Mouse (Mus musculus) heart, adult 2 months (tissue): ENCODE measurements around the gene Psap. TPM values are rescaled to one million over a fixed set of nuclear protein-coding genes. Genes with fewer than 3 reads are reported as not detected.

ENCODE experiments used
- DNase-seq, 2 experiments: peaks; one replicate each; pipeline ENCODE4 v3.0.0; 2021
- H3K27ac ChIP-seq: fragments of 200-600 bp; 2 replicates; pipeline ENCODE4 v1.8.1; 2022
- H3K27me3 ChIP-seq: fragments of 200-500 bp; 2 replicates; pipeline ENCODE4 v1.6.1; 2012; ENCODE audit warnings: mild to moderate bottlenecking, low read length, inconsistent platforms, mixed read lengths; ENCODE audit not compliant: control insufficient read depth, insufficient read depth
- H3K36me3 ChIP-seq: fragments of 200-500 bp; 2 replicates; pipeline ENCODE4 v1.6.1; 2012; ENCODE audit warnings: low read length, inconsistent platforms; ENCODE audit not compliant: control insufficient read depth, insufficient read depth
- H3K4me1 ChIP-seq: fragments of 200-500 bp; 2 replicates; pipeline ENCODE4 v1.6.1; 2011; ENCODE audit warnings: low read length; ENCODE audit not compliant: control insufficient read depth, insufficient read depth
- H3K4me3 ChIP-seq: fragments of 200-600 bp; 2 replicates; pipeline ENCODE4 v1.8.1; 2022
- H3K79me2 ChIP-seq: fragments of 200-500 bp; replicated peaks from 2 replicates; pipeline ENCODE4 v1.6.1; 2012; ENCODE audit warnings: mild to moderate bottlenecking, inconsistent platforms, low read length, moderate library complexity, mixed read lengths; ENCODE audit not compliant: control insufficient read depth, insufficient read depth
- H3K9ac ChIP-seq: fragments of 200-500 bp; 2 replicates; pipeline ENCODE4 v1.6.1; 2012; ENCODE audit warnings: low read depth, mild to moderate bottlenecking, control low read depth, inconsistent platforms, low read length, mixed read lengths
- CTCF ChIP-seq: fragments of 200-600 bp; IDR thresholded peaks from 2 replicates; pipeline ENCODE4 v1.8.1; 2022; ENCODE audit warnings: antibody characterized with exemption, mild to moderate bottlenecking, moderate library complexity
- EP300 ChIP-seq: fragments of 200-500 bp; IDR thresholded peaks from 2 replicates; pipeline ENCODE4 v1.6.1; 2011; ENCODE audit warnings: low read depth, low read length, control low read depth; ENCODE audit not compliant: insufficient read depth
- POLR2A ChIP-seq: fragments of 200-500 bp; IDR thresholded peaks from 2 replicates; pipeline ENCODE4 v1.6.1; 2011; ENCODE audit warnings: mild to moderate bottlenecking, low read depth, low read length, control low read depth; ENCODE audit not compliant: insufficient read depth
- WGBS: fragments of 180-500 bp; shearing (Covaris S2); methylation state at CpG from one replicate; pipeline ENCODE4 v1.1.7; 2018; 5-methylcytosine and 5-hydroxymethylcytosine counted together
- intact Hi-C: fragments of 180-260 bp; cut with DNase I; formaldehyde crosslinking; loops from one replicate; pipeline ENCODE4 v1.15.1; 2025
- polyA plus RNA-seq: library from polyadenylated mRNA; depleted of rRNA; stranded (reverse); fragments of >200 nt; gene quantifications from 2 replicates; pipeline ENCODE4 v1.2.3, GENCODE M21; 2012
- total RNA-seq, 2 experiments: library from RNA; stranded (reverse); gene quantifications; 2 replicates each; pipeline ENCODE4 v1.2.3; 2021

Psap gene
- total and polyA plus RNA-seq, 3 experiments: 1,146 to 1,291 (median 1,270) TPM

GRCm38 (mm10) chr10:60284248-60284647, 6.8 kb downstream of the Psap start:
- intact Hi-C loops: loop anchor here (5.0 kb wide), 1 partner anchor 63 kb away; the partner anchor contains the start of gene Vsir
- WGBS: 78% methylated on average over 6 of the region's 6 CpGs
- Histone ChIP-seq H3K27ac (peak overlapping the region; percentile 91), H3K36me3 (peaks cover 53% of the 10 kb centered on the region), H3K9ac (no peak overlapping the region), H3K4me1 (peaks cover 66% of the 10 kb centered on the region), H3K27me3 (no peaks in the 10 kb centered on the region), H3K79me2 (peaks cover 13% of the 10 kb centered on the region), H3K4me3 (no peak overlapping the region)
- TF ChIP-seq CTCF: no peak
- TF ChIP-seq POLR2A: no peak
- TF ChIP-seq EP300: no peak
- no peak for DNase-seq

- H3K4me1 ChIP-seq: peaks cover 63% of the 10 kb centered on the region
- peak in 1 of 2 experiments; percentile 36 for DNase-seq
- no peak overlapping the region; the same call in none of the 2 replicates for H3K27ac ChIP-seq
- H3K79me2 ChIP-seq: peaks cover 13% of the 10 kb centered on the region
- H3K36me3 ChIP-seq: peaks cover 54% of the 10 kb centered on the region
- no peak for TF ChIP-seq CTCF
- no peak for TF ChIP-seq POLR2A
- TF ChIP-seq EP300: no peak
- intact Hi-C loops: loop anchor here (5.0 kb wide), 1 partner anchor 63 kb away; the partner anchor contains the start of gene Vsir
- no peak overlapping the region for H3K4me3 ChIP-seq
- peak overlapping the region; percentile 27 for H3K9ac ChIP-seq
- H3K27me3 ChIP-seq: no peaks in the 10 kb centered on the region
- 39% methylated on average over 8 of the region's 8 CpGs for WGBS
Observed at GRCm38 (mm10) chr10:60284676-60285111, 7.3 kb downstream of the Psap start.

- H3K27ac ChIP-seq: peak overlapping the region; percentile 18
- 55% methylated on average over 8 of the region's 8 CpGs for WGBS
- intact Hi-C loops: no loop called here
- H3K4me1 ChIP-seq: peaks cover 62% of the 10 kb centered on the region
- peaks cover 53% of the 10 kb centered on the region for H3K36me3 ChIP-seq
- H3K27me3 ChIP-seq: no peaks in the 10 kb centered on the region
- peaks cover 13% of the 10 kb centered on the region for H3K79me2 ChIP-seq
- TF ChIP-seq CTCF: no peak
- H3K9ac ChIP-seq: peak overlapping the region; percentile 27
- DNase-seq: no peak
- no peak overlapping the region for H3K4me3 ChIP-seq
Observed at GRCm38 (mm10) chr10:60285183-60285582, 7.8 kb downstream of the Psap start.

GRCm38 (mm10) chr10:60285676-60286372, 8.4 kb downstream of the Psap start:
- H3K4me1 ChIP-seq: peaks cover 61% of the 10 kb centered on the region
- 52% methylated on average over 14 of the region's 14 CpGs for WGBS

GRCm38 (mm10) chr10:60286546-60286945, 9.1 kb downstream of the Psap start:
- Histone ChIP-seq H3K36me3 (peaks cover 41% of the 10 kb centered on the region), H3K4me1 (peaks cover 62% of the 10 kb centered on the region), H3K4me3 (no peak overlapping the region), H3K79me2 (peaks cover 14% of the 10 kb centered on the region), H3K27me3 (no peaks in the 10 kb centered on the region), H3K9ac (no peak overlapping the region), H3K27ac (no peak overlapping the region; the same call in 1 of the 2 replicates)
- intact Hi-C loops: no loop called here
- WGBS: 86% methylated on average over 7 of the region's 7 CpGs
- no peak for TF ChIP-seq POLR2A
- TF ChIP-seq EP300: no peak
- TF ChIP-seq CTCF: no peak
- DNase-seq: no peak

More at GRCm38 (mm10) chr10:60285676-60286372, 8.4 kb downstream of the Psap start:
- Histone ChIP-seq H3K27me3 (no peaks in the 10 kb centered on the region), H3K79me2 (peaks cover 13% of the 10 kb centered on the region), H3K9ac (no peak overlapping the region), H3K36me3 (peaks cover 47% of the 10 kb centered on the region), H3K4me3 (peak overlapping the region; percentile 14; the same call in 1 of the 2 replicates), H3K27ac (peak overlapping the region; percentile 18; the same call in 1 of the 2 replicates)
- peak in 1 of 2 experiments; percentile 56 for DNase-seq
- intact Hi-C loops: no loop called here
- TF ChIP-seq EP300 (no peak), POLR2A (no peak), CTCF (no peak)

GRCm38 (mm10) chr10:60287161-60287560, 9.7 kb downstream of the Psap start:
- WGBS: 68% methylated on average over 4 of the region's 4 CpGs
- H3K4me3 ChIP-seq: no peak overlapping the region

More at GRCm38 (mm10) chr10:60287161-60287560, 9.7 kb downstream of the Psap start:
- no peak overlapping the region; the same call in 1 of the 2 replicates for H3K27ac ChIP-seq
- no peak for TF ChIP-seq EP300
- TF ChIP-seq CTCF: no peak
- TF ChIP-seq POLR2A: no peak
- peaks cover 16% of the 10 kb centered on the region for H3K79me2 ChIP-seq
- DNase-seq: no peak
- H3K4me1 ChIP-seq: peaks cover 58% of the 10 kb centered on the region
- no peak overlapping the region for H3K9ac ChIP-seq
- intact Hi-C loops: no loop called here
- H3K27me3 ChIP-seq: no peaks in the 10 kb centered on the region
- peaks cover 34% of the 10 kb centered on the region for H3K36me3 ChIP-seq
